Mouse (Mus musculus) left cerebral cortex, postnatal 10 days (tissue): ENCODE data around the gene Armc10. TPM values are rescaled to one million over a fixed set of nuclear protein-coding genes. Genes with fewer than 3 reads are reported as not detected.
A peak's percentile ranks its signal among the peaks of the same experiment; 100 is the strongest.
"Not testable (repeated sequence)": the region's sequence is repeated elsewhere in the genome, so short reads cannot be mapped to it uniquely, and the experiment has no call there.

ENCODE experiments used
- DNase-seq, 2 experiments: peaks; one replicate each; pipeline ENCODE4 v3.0.0; 2021 to 2022; ENCODE audit warnings: low spot score in 2 of 2, mixed read lengths in 1 of 2; ENCODE audit errors: extremely low spot score in 1 of 2
- intact Hi-C: fragments of 180-260 bp; cut with DNase I; formaldehyde crosslinking; loops from one replicate; pipeline ENCODE4 v1.15.1; 2025
- total RNA-seq, 2 experiments: library from RNA; stranded (reverse); gene quantifications; 2 replicates each; pipeline ENCODE4 v1.2.3; 2021

The Armc10 gene
- total RNA-seq, 2 experiments from 2014 or later: 28.4 to 29.1 TPM

- DNase-seq, intact Hi-C loops: not testable (repeated sequence)
Observed at GRCm38 (mm10) chr5:21699555-21699954, 53.9 kb downstream of the Armc10 start.

DNA sequence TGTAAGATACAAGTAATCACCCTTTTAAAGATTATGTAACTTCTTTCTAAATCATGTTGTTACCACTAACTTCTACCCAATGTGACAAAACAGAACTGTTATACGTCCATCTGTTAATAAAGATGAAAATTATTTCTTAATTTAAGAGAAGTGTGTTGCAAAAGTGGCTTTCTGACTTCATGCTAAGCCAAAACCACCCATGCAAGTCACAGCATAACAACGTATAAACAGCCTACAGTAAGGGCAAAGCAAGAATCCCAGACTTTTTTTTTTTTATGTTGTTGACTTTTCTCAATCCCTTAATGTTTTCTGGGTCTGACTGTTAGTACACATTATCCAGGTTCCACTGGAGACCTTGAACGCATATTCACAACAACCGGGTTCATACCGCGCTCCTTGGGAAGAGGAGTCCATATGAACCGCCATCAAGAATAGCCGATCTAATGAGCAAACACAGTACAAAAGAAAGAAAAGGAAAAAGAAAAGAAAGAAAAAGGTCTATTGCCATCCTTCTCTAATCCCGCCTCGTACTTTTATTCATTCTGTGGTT lies 54.7 kb downstream of the Armc10 start:
- intact Hi-C loops: no loop called here

DNA sequence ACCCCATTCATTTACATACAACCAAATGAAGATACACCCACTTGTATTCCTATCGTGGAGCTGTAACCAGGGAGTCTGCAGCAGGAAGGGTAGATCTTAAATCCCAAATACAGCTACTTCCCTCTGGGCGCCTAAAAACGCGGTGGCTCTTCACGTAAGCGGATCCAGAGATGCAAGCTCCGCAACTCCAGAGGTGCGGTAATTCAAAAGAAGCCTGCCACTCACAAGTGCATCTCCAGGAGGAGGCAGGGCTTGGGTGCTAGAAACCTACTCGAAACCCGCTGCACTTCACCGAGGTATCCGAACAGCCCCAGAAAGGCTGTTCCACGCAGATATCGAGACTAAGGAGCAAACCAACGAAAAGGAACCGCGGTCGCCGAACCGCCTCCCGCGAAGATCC lies 55.3 kb downstream of the Armc10 start:
- no peak for DNase-seq
- intact Hi-C loops: loop anchor here (1.0 kb wide), 1 partner anchor 40 kb away; no protein-coding TSS in a partner anchor

More for the DNA sequence above, 54.7 kb downstream of the Armc10 start:
- no peak for DNase-seq

GRCm38 (mm10) chr5:21701351-21702008 lies 55.9 kb downstream of the Armc10 start, which contains the start of gene Napepld:
TSS of gene Napepld (minus strand) at chr5:21701396.
- peak; percentile 97 to 99 for DNase-seq
- intact Hi-C loops: loop anchor here (1.0 kb wide), 1 partner anchor 40 kb away; no protein-coding TSS in a partner anchor

- intact Hi-C loops: no loop called here
- no peak for DNase-seq
Observed at GRCm38 (mm10) chr5:21702009-21702364, 56.4 kb downstream of the Armc10 start.

DNA sequence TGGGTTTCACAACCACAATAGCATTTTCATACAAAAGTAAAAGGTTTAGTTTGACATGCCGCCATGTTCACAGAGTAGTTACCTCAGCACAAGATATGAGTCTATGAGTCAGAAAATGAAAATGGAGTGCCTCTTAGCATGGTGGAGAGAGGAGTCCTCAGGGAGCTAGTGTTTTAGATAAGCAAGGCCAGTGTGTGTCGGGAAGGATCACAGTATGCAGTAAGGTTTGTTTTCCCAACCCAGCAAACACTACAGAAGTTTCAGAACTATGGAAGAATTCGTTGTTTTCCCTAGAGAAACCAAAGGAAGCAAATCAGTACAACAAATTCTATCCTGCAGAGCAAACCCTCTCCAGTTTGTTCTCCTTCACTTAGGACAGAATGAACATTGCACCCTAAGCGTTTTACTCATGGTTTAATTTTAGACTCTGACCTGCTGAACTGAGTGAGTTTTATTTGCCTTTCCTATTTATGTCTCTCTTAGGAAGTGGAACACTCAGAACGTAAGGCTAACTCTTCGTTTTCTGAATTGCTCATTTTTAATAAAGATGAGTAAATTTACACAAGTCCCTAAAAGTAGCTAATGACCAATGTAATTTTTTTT lies 57.4 kb downstream of the Armc10 start:
- intact Hi-C loops: no loop called here
- DNase-seq: no peak

DNA sequence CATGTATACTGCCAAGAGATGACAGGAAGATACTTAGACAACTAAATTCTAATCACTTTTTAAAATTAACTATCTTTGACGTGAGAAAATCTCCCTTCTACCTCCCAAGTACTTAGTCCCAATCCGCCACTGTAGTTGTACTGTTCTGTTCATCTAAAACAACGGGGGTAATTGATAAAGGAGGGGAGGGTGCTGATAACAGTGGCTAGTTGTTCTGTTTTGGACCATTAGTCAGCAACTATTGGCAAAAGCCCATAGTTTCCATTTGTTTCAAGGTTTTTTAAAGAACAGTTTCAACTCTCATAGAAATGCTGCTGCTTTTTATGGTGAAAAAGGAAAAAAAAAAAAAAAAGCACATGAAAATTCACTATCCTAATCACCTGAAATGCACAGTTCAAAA lies 58.1 kb downstream of the Armc10 start:
- no peak for DNase-seq
- intact Hi-C loops: no loop called here

DNA sequence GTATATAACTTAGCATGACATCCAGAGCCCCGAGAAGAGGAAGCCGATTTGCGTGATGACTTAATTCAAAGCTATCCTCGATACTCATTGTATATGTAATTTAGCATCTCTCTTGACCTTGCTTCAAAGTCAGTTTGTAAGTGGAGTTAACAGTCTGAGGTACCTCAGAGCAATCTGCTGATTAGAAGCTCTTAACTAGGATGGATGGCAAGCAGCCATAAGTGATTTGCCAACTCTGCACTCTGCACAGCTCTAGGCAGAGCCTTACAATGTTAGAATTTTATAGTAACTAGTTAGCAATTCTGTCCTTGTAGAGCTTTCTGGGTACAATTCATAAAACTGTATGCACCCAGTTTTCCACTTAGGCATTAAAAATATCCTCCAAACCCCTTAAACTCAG lies 60.9 kb downstream of the Armc10 start:
- intact Hi-C loops: no loop called here
- DNase-seq: no peak

DNA sequence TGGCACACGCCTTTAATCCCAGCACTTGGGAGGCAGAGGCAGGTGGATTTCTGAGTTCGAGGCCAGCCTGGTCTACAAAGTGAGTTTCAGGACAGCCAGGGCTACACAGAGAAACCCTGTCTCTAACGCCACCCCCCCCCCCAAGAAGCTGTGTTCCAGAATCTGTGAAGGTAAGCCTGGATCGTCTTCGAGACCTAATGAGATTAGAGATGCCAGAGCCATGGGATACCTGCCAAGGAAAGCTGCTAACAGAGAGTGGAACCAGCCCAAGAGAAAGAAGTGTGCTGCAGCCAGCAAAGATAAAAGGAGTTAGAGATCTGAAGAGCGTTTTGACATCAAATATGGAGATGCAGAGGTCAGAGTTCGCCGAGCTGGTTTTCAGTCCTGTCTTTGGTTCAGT lies 62.4 kb downstream of the Armc10 start:
- intact Hi-C loops, DNase-seq: not testable (repeated sequence)

Other genes with a start within 250 kb of the Armc10 start
- under 1 TPM; 0.16 to 0.28 TPM for gene Ccdc146, start 221.1 kb upstream of the Armc10 start, total RNA-seq
- 10 to 100 TPM; 11.6 to 12.5 TPM for gene Fam185a, start 220.9 kb upstream of the Armc10 start, total RNA-seq
- 1 to 10 TPM in 1 of 2 experiments, under 1 TPM in 1; 0.77 to 1.2 TPM for gene Lrrc17, start 102.3 kb upstream of the Armc10 start, total RNA-seq
- under 1 TPM; 0.24 to 0.36 TPM for gene Fbxl13, start 179 bp upstream of the Armc10 start, total RNA-seq
- gene Napepld, start 55.6 kb downstream of the Armc10 start, total RNA-seq: 1 to 10 TPM; 5.0 to 5.2 TPM
- gene Pmpcb, start 91.3 kb downstream of the Armc10 start, total RNA-seq: 10 to 100 TPM; 55.0 to 72.7 TPM
- 10 to 100 TPM; 34.8 to 36.1 TPM for gene Dnajc2, start 139.4 kb downstream of the Armc10 start, total RNA-seq
- 100 to 1,000 TPM; 122 TPM for gene Psmc2, start 139.5 kb downstream of the Armc10 start, total RNA-seq
- under 1 TPM; 0.32 to 0.47 TPM for gene Slc26a5, start 219.8 kb downstream of the Armc10 start, total RNA-seq